Mouse (Mus musculus) limb, embryonic 12.5 days (tissue): Measurements from ENCODE around the gene Sox5. TPM values are rescaled to one million over a fixed set of nuclear protein-coding genes. Genes with fewer than 3 reads are reported as not detected.

Source experiments
- ATAC-seq: fragments of 200-750 bp; cut with Nextera tagmentation; 2 replicates; pipeline ENCODE4 v1.8.0; 2017; ENCODE audit warnings: low read depth, moderate TSS enrichment; ENCODE audit not compliant: insufficient number of reproducible peaks, insufficient read depth, low FRiP score, low TSS enrichment
- H3K27ac ChIP-seq: fragments of 300-500 bp; sonication (generic); 2 replicates; pipeline ENCODE4 v1.5.1; 2016; ENCODE audit warnings: mild to moderate bottlenecking, moderate library complexity
- H3K27me3 ChIP-seq: fragments of 300-500 bp; sonication (generic); 2 replicates; pipeline ENCODE4 v1.6.1; 2016; ENCODE audit warnings: mild to moderate bottlenecking, moderate library complexity
- H3K36me3 ChIP-seq: fragments of 300-500 bp; sonication (generic); 2 replicates; pipeline ENCODE4 v1.6.1; 2016; ENCODE audit warnings: mild to moderate bottlenecking, moderate library complexity
- H3K4me1 ChIP-seq: fragments of 300-500 bp; sonication (generic); replicated peaks from 2 replicates; pipeline ENCODE4 v1.6.1; 2016
- H3K4me2 ChIP-seq: fragments of 300-500 bp; sonication (generic); 2 replicates; pipeline ENCODE4 v1.6.1; 2016; ENCODE audit warnings: mild to moderate bottlenecking, moderate library complexity
- H3K4me3 ChIP-seq: fragments of 300-500 bp; sonication (generic); replicated peaks from 2 replicates; pipeline ENCODE4 v1.5.1; 2016; ENCODE audit warnings: mild to moderate bottlenecking
- H3K9ac ChIP-seq: fragments of 300-500 bp; sonication (generic); replicated peaks from 2 replicates; pipeline ENCODE4 v1.6.1; 2016; ENCODE audit warnings: mild to moderate bottlenecking, moderate library complexity
- H3K9me3 ChIP-seq: fragments of 300-500 bp; sonication (generic); 2 replicates; pipeline ENCODE4 v1.6.1; 2016; ENCODE audit warnings: mild to moderate bottlenecking, moderate library complexity
- WGBS: fragments of 180-500 bp; shearing (Covaris S2); methylation state at CpG from one replicate; pipeline ENCODE4 v1.1.7; 2016; 5-methylcytosine and 5-hydroxymethylcytosine counted together
- polyA plus RNA-seq: library from polyadenylated mRNA; unstranded; fragments of >200 nt; fragmentation: Nextera tagmentation; extraction: Ambion mirVana; gene quantifications from 2 replicates; pipeline ENCODE4 v1.2.1, GENCODE M21; 2016

Sox5 gene
- polyA plus RNA-seq, 1 experiment from 2014 or later: 96.1 TPM

GRCm38 (mm10) chr6:144175590-144175989 lies 606.2 kb downstream of the Sox5 start:
- peaks cover 34% of the 10 kb centered on the region for H3K4me1 ChIP-seq
- WGBS: 92% methylated on average over 3 of the region's 3 CpGs
- ATAC-seq: no peak

GRCm38 (mm10) chr6:144170541-144170940 lies 611.2 kb downstream of the Sox5 start:
- no peaks in the 10 kb centered on the region for H3K27me3 ChIP-seq
- H3K36me3 ChIP-seq: no peaks in the 10 kb centered on the region
- no peak overlapping the region for H3K9ac ChIP-seq
- H3K4me2 ChIP-seq: no peak overlapping the region
- ATAC-seq: no peak
- no peak overlapping the region for H3K4me3 ChIP-seq
- WGBS: 89% methylated on average over 4 of the region's 4 CpGs
- no peak overlapping the region for H3K27ac ChIP-seq
- no peaks in the 10 kb centered on the region for H3K9me3 ChIP-seq
- H3K4me1 ChIP-seq: peaks cover 50% of the 10 kb centered on the region

More at GRCm38 (mm10) chr6:144175590-144175989, 606.2 kb downstream of the Sox5 start:
- Histone ChIP-seq H3K4me2 (no peak overlapping the region), H3K9me3 (no peaks in the 10 kb centered on the region), H3K27ac (no peak overlapping the region), H3K4me3 (no peak overlapping the region), H3K9ac (no peak overlapping the region), H3K27me3 (no peaks in the 10 kb centered on the region), H3K36me3 (no peaks in the 10 kb centered on the region)

GRCm38 (mm10) chr6:144169791-144170190 lies 612.0 kb downstream of the Sox5 start:
- H3K27ac ChIP-seq: no peak overlapping the region
- no peaks in the 10 kb centered on the region for H3K9me3 ChIP-seq
- no peaks in the 10 kb centered on the region for H3K27me3 ChIP-seq
- 51% methylated on average over 4 of the region's 4 CpGs for WGBS
- no peak overlapping the region for H3K4me2 ChIP-seq
- no peak overlapping the region for H3K4me3 ChIP-seq
- no peaks in the 10 kb centered on the region for H3K36me3 ChIP-seq
- ATAC-seq: no peak
- no peak overlapping the region for H3K9ac ChIP-seq
- peaks cover 44% of the 10 kb centered on the region for H3K4me1 ChIP-seq

GRCm38 (mm10) chr6:144168696-144169476 lies 612.9 kb downstream of the Sox5 start:
- ATAC-seq: no peak
- H3K4me1 ChIP-seq: peaks cover 39% of the 10 kb centered on the region
- no peaks in the 10 kb centered on the region for H3K36me3 ChIP-seq
- H3K27ac ChIP-seq: no peak overlapping the region
- H3K27me3 ChIP-seq: no peaks in the 10 kb centered on the region
- H3K4me2 ChIP-seq: no peak overlapping the region
- no peak overlapping the region for H3K4me3 ChIP-seq
- 77% methylated on average over 12 of the region's 12 CpGs for WGBS
- H3K9ac ChIP-seq: no peak overlapping the region
- no peaks in the 10 kb centered on the region for H3K9me3 ChIP-seq

GRCm38 (mm10) chr6:144167058-144167457 lies 614.7 kb downstream of the Sox5 start:
- no peak overlapping the region for H3K9ac ChIP-seq
- ATAC-seq: no peak
- H3K27ac ChIP-seq: peak overlapping the region; percentile 85
- H3K4me3 ChIP-seq: no peak overlapping the region
- no peaks in the 10 kb centered on the region for H3K27me3 ChIP-seq
- H3K4me1 ChIP-seq: peaks cover 39% of the 10 kb centered on the region
- no peak overlapping the region for H3K4me2 ChIP-seq
- no peaks in the 10 kb centered on the region for H3K36me3 ChIP-seq
- no peaks in the 10 kb centered on the region for H3K9me3 ChIP-seq
- 96% methylated on average over 7 of the region's 7 CpGs for WGBS

- H3K9me3 ChIP-seq: no peaks in the 10 kb centered on the region
- peaks cover 39% of the 10 kb centered on the region for H3K4me1 ChIP-seq
- no peaks in the 10 kb centered on the region for H3K36me3 ChIP-seq
- 67% methylated on average over 8 of the region's 8 CpGs for WGBS
- H3K27ac ChIP-seq: peak overlapping the region; percentile 85
- H3K9ac ChIP-seq: no peak overlapping the region
- H3K4me3 ChIP-seq: no peak overlapping the region
- H3K4me2 ChIP-seq: no peak overlapping the region
- no peaks in the 10 kb centered on the region for H3K27me3 ChIP-seq
- no peak for ATAC-seq
These were observed 615.1 kb downstream of the Sox5 start for GRCm38 (mm10) chr6:144166651-144167050.

- Histone ChIP-seq H3K9me3 (no peaks in the 10 kb centered on the region), H3K4me1 (peaks cover 39% of the 10 kb centered on the region), H3K27ac (peak overlapping the region; percentile 85), H3K27me3 (no peaks in the 10 kb centered on the region), H3K4me2 (0 out of 2 replicates have a peak overlapping the region, but pooled peaks have one; percentile 25), H3K9ac (no peak overlapping the region), H3K4me3 (no peak overlapping the region), H3K36me3 (no peaks in the 10 kb centered on the region)
- WGBS: 25% methylated on average over 8 of the region's 8 CpGs
- no peak; the same call in 1 of the 2 replicates for ATAC-seq
These were observed 615.7 kb downstream of the Sox5 start for GRCm38 (mm10) chr6:144166104-144166503.

GRCm38 (mm10) chr6:144163501-144163900 lies 618.3 kb downstream of the Sox5 start:
- 88% methylated on average over 9 of the region's 9 CpGs for WGBS

GRCm38 (mm10) chr6:144158637-144159036 lies 623.1 kb downstream of the Sox5 start:
- no peaks in the 10 kb centered on the region for H3K27me3 ChIP-seq
- ATAC-seq: no peak
- no peak overlapping the region for H3K27ac ChIP-seq
- H3K4me1 ChIP-seq: peaks cover 7% of the 10 kb centered on the region
- peaks cover 19% of the 10 kb centered on the region for H3K36me3 ChIP-seq
- H3K4me3 ChIP-seq: no peak overlapping the region
- no peak overlapping the region for H3K9ac ChIP-seq
- no peak overlapping the region for H3K4me2 ChIP-seq
- 91% methylated on average over 12 of the region's 12 CpGs for WGBS
- no peaks in the 10 kb centered on the region for H3K9me3 ChIP-seq

More at GRCm38 (mm10) chr6:144163501-144163900, 618.3 kb downstream of the Sox5 start:
- Histone ChIP-seq H3K4me2 (no peak overlapping the region), H3K4me1 (peaks cover 18% of the 10 kb centered on the region), H3K27ac (no peak overlapping the region), H3K9ac (no peak overlapping the region), H3K36me3 (0 out of 2 replicates have a peak, but pooled peaks cover 3% of the 10 kb centered on the region), H3K9me3 (no peaks in the 10 kb centered on the region), H3K27me3 (no peaks in the 10 kb centered on the region), H3K4me3 (no peak overlapping the region)
- no peak for ATAC-seq

GRCm38 (mm10) chr6:144154892-144155424 lies 626.8 kb downstream of the Sox5 start:
- 68% methylated on average over 9 of the region's 9 CpGs for WGBS
- peaks cover 24% of the 10 kb centered on the region for H3K36me3 ChIP-seq
- peaks cover 7% of the 10 kb centered on the region for H3K4me1 ChIP-seq
- no peak for ATAC-seq
- no peaks in the 10 kb centered on the region for H3K9me3 ChIP-seq
- H3K4me2 ChIP-seq: no peak overlapping the region
- H3K27ac ChIP-seq: no peak overlapping the region
- H3K4me3 ChIP-seq: no peak overlapping the region
- H3K9ac ChIP-seq: no peak overlapping the region
- H3K27me3 ChIP-seq: no peaks in the 10 kb centered on the region

- 32% methylated on average over 3 of the region's 3 CpGs for WGBS
- ATAC-seq: no peak
- peaks cover 7% of the 10 kb centered on the region for H3K4me1 ChIP-seq
These were observed 629.8 kb downstream of the Sox5 start for GRCm38 (mm10) chr6:144151957-144152356.

More at GRCm38 (mm10) chr6:144151957-144152356, 629.8 kb downstream of the Sox5 start:
- no peak overlapping the region for H3K4me3 ChIP-seq
- no peak overlapping the region for H3K9ac ChIP-seq
- H3K4me2 ChIP-seq: no peak overlapping the region
- peaks cover 26% of the 10 kb centered on the region for H3K36me3 ChIP-seq
- H3K27me3 ChIP-seq: no peaks in the 10 kb centered on the region
- H3K27ac ChIP-seq: no peak overlapping the region
- H3K9me3 ChIP-seq: no peaks in the 10 kb centered on the region
